Mouse (Mus musculus): ENCODE measurements around the gene Ipo13. TPM values are rescaled to one million over a fixed set of nuclear protein-coding genes. Genes with fewer than 3 reads are reported as not detected.

Ipo13 gene
- polyA plus RNA-seq, 1 experiment from 2014 or later: 15.8 TPM

GRCm38 (mm10) chr4:117916386-117916785 is 1.6 kb upstream of the Ipo13 start:
- Histone ChIP-seq H3K4me2 (replicated peaks; ENCODE audit: low read depth) (no peak overlapping the region), H3K4me1 (replicated peaks; ENCODE audit: control insufficient read depth, insufficient read depth, low read length) (peaks cover 11% of the 10 kb centered on the region), H3K9me3 (ENCODE audit: control insufficient read depth) (no peaks in the 10 kb centered on the region), H3K9ac (ENCODE audit: low read depth, low read length) (no peak overlapping the region), H3K4me3 (ENCODE audit: low read depth, low read length) (no peak overlapping the region), H3K27ac (ENCODE audit: low read depth, low read length) (no peak overlapping the region), H3K36me3 (ENCODE audit: control insufficient read depth, insufficient read depth) (peaks cover 10% of the 10 kb centered on the region; the same call in 1 of the 2 replicates), H3K27me3 (replicated peaks; ENCODE audit: control insufficient read depth, insufficient read depth, low read length) (no peaks in the 10 kb centered on the region)
- WGBS: 69% methylated on average over 5 of the region's 5 CpGs
- no peak for ATAC-seq
- no peak for TF ChIP-seq CTCF (IDR thresholded peaks at IDR 0.05; ENCODE audit: low read depth)

GRCm38 (mm10) chr4:117915489-117916105 is 798 bp upstream of the Ipo13 start:
- no peak for ATAC-seq
- 5% methylated on average over 19 of the region's 19 CpGs for WGBS

GRCm38 (mm10) chr4:117914031-117914430 is 768 bp downstream of the Ipo13 start:
- TF ChIP-seq CTCF (IDR thresholded peaks at IDR 0.05; ENCODE audit: low read depth): no peak
- WGBS: 19% methylated on average over 8 of the region's 8 CpGs
- Histone ChIP-seq H3K27me3 (replicated peaks; ENCODE audit: control insufficient read depth, insufficient read depth, low read length) (no peaks in the 10 kb centered on the region), H3K9ac (ENCODE audit: low read depth, low read length) (peak overlapping the region; percentile 59), H3K9me3 (ENCODE audit: control insufficient read depth) (no peaks in the 10 kb centered on the region), H3K4me2 (replicated peaks; ENCODE audit: low read depth) (peak overlapping the region; percentile 98), H3K4me1 (replicated peaks; ENCODE audit: control insufficient read depth, insufficient read depth, low read length) (peaks cover 11% of the 10 kb centered on the region), H3K4me3 (ENCODE audit: low read depth, low read length) (peak overlapping the region; percentile 79), H3K27ac (ENCODE audit: low read depth, low read length) (no peak overlapping the region), H3K36me3 (ENCODE audit: control insufficient read depth, insufficient read depth) (peaks cover 22% of the 10 kb centered on the region; the same call in 1 of the 2 replicates)
- ATAC-seq: no peak

More at GRCm38 (mm10) chr4:117915489-117916105, 798 bp upstream of the Ipo13 start:
- Histone ChIP-seq H3K27ac (ENCODE audit: low read depth, low read length) (no peak overlapping the region), H3K4me1 (replicated peaks; ENCODE audit: control insufficient read depth, insufficient read depth, low read length) (peaks cover 11% of the 10 kb centered on the region), H3K27me3 (replicated peaks; ENCODE audit: control insufficient read depth, insufficient read depth, low read length) (no peaks in the 10 kb centered on the region), H3K9me3 (ENCODE audit: control insufficient read depth) (no peaks in the 10 kb centered on the region), H3K4me2 (replicated peaks; ENCODE audit: low read depth) (peak overlapping the region; percentile 98), H3K36me3 (ENCODE audit: control insufficient read depth, insufficient read depth) (peaks cover 16% of the 10 kb centered on the region; the same call in 1 of the 2 replicates), H3K9ac (ENCODE audit: low read depth, low read length) (peak overlapping the region; percentile 59; the same call in 1 of the 2 replicates), H3K4me3 (ENCODE audit: low read depth, low read length) (peak overlapping the region; percentile 79)
- TF ChIP-seq CTCF (IDR thresholded peaks at IDR 0.05; ENCODE audit: low read depth): no peak

- Histone ChIP-seq H3K9me3 (ENCODE audit: control insufficient read depth) (no peaks in the 10 kb centered on the region), H3K4me1 (replicated peaks; ENCODE audit: control insufficient read depth, insufficient read depth, low read length) (peaks cover 11% of the 10 kb centered on the region), H3K4me2 (replicated peaks; ENCODE audit: low read depth) (peak overlapping the region; percentile 98), H3K4me3 (ENCODE audit: low read depth, low read length) (no peak overlapping the region), H3K27ac (ENCODE audit: low read depth, low read length) (no peak overlapping the region), H3K27me3 (replicated peaks; ENCODE audit: control insufficient read depth, insufficient read depth, low read length) (no peaks in the 10 kb centered on the region), H3K9ac (ENCODE audit: low read depth, low read length) (no peak overlapping the region), H3K36me3 (ENCODE audit: control insufficient read depth, insufficient read depth) (peaks cover 22% of the 10 kb centered on the region; the same call in 1 of the 2 replicates)
- WGBS: 61% methylated on average over 3 of the region's 3 CpGs
- no peak for TF ChIP-seq CTCF (IDR thresholded peaks at IDR 0.05; ENCODE audit: low read depth)
- no peak for ATAC-seq
These were observed 1.4 kb downstream of the Ipo13 start for GRCm38 (mm10) chr4:117913421-117913820.

GRCm38 (mm10) chr4:117912685-117913273 is 2.0 kb downstream of the Ipo13 start:
- Histone ChIP-seq H3K27ac (ENCODE audit: low read depth, low read length) (no peak overlapping the region), H3K36me3 (ENCODE audit: control insufficient read depth, insufficient read depth) (peaks cover 22% of the 10 kb centered on the region; the same call in 1 of the 2 replicates), H3K4me2 (replicated peaks; ENCODE audit: low read depth) (0 out of 2 replicates have a peak overlapping the region, but pooled peaks have one; percentile 13), H3K9ac (ENCODE audit: low read depth, low read length) (no peak overlapping the region), H3K27me3 (replicated peaks; ENCODE audit: control insufficient read depth, insufficient read depth, low read length) (no peaks in the 10 kb centered on the region), H3K4me3 (ENCODE audit: low read depth, low read length) (no peak overlapping the region), H3K9me3 (ENCODE audit: control insufficient read depth) (no peaks in the 10 kb centered on the region), H3K4me1 (replicated peaks; ENCODE audit: control insufficient read depth, insufficient read depth, low read length) (peaks cover 11% of the 10 kb centered on the region)
- ATAC-seq: no peak
- TF ChIP-seq CTCF (IDR thresholded peaks at IDR 0.05; ENCODE audit: low read depth): no peak
- WGBS: 65% methylated on average over 7 of the region's 7 CpGs

GRCm38 (mm10) chr4:117912131-117912561 is 2.7 kb downstream of the Ipo13 start:
- H3K9me3 ChIP-seq (ENCODE audit: control insufficient read depth): no peaks in the 10 kb centered on the region
- peaks cover 11% of the 10 kb centered on the region for H3K4me1 ChIP-seq (replicated peaks; ENCODE audit: control insufficient read depth, insufficient read depth, low read length)

More at GRCm38 (mm10) chr4:117912131-117912561, 2.7 kb downstream of the Ipo13 start:
- Histone ChIP-seq H3K27ac (ENCODE audit: low read depth, low read length) (no peak overlapping the region), H3K36me3 (ENCODE audit: control insufficient read depth, insufficient read depth) (peaks cover 22% of the 10 kb centered on the region; the same call in 1 of the 2 replicates), H3K4me3 (ENCODE audit: low read depth, low read length) (no peak overlapping the region), H3K27me3 (replicated peaks; ENCODE audit: control insufficient read depth, insufficient read depth, low read length) (no peaks in the 10 kb centered on the region), H3K4me2 (replicated peaks; ENCODE audit: low read depth) (no peak overlapping the region), H3K9ac (ENCODE audit: low read depth, low read length) (no peak overlapping the region)
- ATAC-seq: no peak
- no peak for TF ChIP-seq CTCF (IDR thresholded peaks at IDR 0.05; ENCODE audit: low read depth)
- 95% methylated on average over 13 of the region's 13 CpGs for WGBS
